Mouse (Mus musculus) testis, adult 2 months (tissue): ENCODE data around the gene Arcn1. TPM values are rescaled to one million over a fixed set of nuclear protein-coding genes. Genes with fewer than 3 reads are reported as not detected.

Experiments
- H3K27ac ChIP-seq: fragments of 200-500 bp; 2 replicates; pipeline ENCODE4 v1.5.1; 2012; ENCODE audit warnings: low read depth, low read length; ENCODE audit not compliant: control insufficient read depth, insufficient read depth
- H3K27me3 ChIP-seq: fragments of 200-500 bp; 2 replicates; pipeline ENCODE4 v1.6.1; 2012; ENCODE audit warnings: mild to moderate bottlenecking, low read length, moderate library complexity; ENCODE audit not compliant: control insufficient read depth, insufficient read depth
- H3K36me3 ChIP-seq: fragments of 200-500 bp; 2 replicates; pipeline ENCODE4 v1.6.1; 2012; ENCODE audit warnings: mild to moderate bottlenecking, low read length; ENCODE audit not compliant: control insufficient read depth, insufficient read depth
- H3K4me1 ChIP-seq: fragments of 200-500 bp; 2 replicates; pipeline ENCODE4 v1.6.1; 2012; ENCODE audit warnings: low read length; ENCODE audit not compliant: control insufficient read depth, insufficient read depth
- H3K4me3 ChIP-seq: fragments of 200-500 bp; 2 replicates; pipeline ENCODE4 v1.5.1; 2012; ENCODE audit warnings: low read depth, mild to moderate bottlenecking, low read length, moderate library complexity, mixed read lengths; ENCODE audit not compliant: control insufficient read depth
- CTCF ChIP-seq: fragments of 200-500 bp; IDR thresholded peaks from 2 replicates; pipeline ENCODE4 v1.5.1; 2012; ENCODE audit warnings: low read depth, mild to moderate bottlenecking, inconsistent platforms, low read length, moderate library complexity; ENCODE audit not compliant: control insufficient read depth, insufficient read depth, insufficient replicate concordance
- POLR2A ChIP-seq: fragments of 200-500 bp; IDR thresholded peaks from 2 replicates; pipeline ENCODE4 v1.6.1; 2012; ENCODE audit warnings: low read depth, mild to moderate bottlenecking, inconsistent platforms, low read length, moderate library complexity; ENCODE audit not compliant: control insufficient read depth
- polyA plus RNA-seq: library from polyadenylated mRNA; depleted of rRNA; stranded (reverse); fragments of >200 nt; gene quantifications from 2 replicates; pipeline ENCODE4 v1.2.3, GENCODE M21; 2012

Arcn1 gene
- polyA plus RNA-seq, 1 experiment: 28.5 TPM

- H3K27me3 ChIP-seq: no peaks in the 10 kb centered on the region
- H3K4me1 ChIP-seq: peaks cover 24% of the 10 kb centered on the region
- TF ChIP-seq POLR2A (no peak), CTCF (no peak)
- H3K4me3 ChIP-seq: peak overlapping the region; percentile 45
- H3K36me3 ChIP-seq: no peaks in the 10 kb centered on the region
- H3K27ac ChIP-seq: no peak overlapping the region
Measured at GRCm38 (mm10) chr9:44732921-44733530, 34.6 kb downstream of the Arcn1 start.

DNA sequence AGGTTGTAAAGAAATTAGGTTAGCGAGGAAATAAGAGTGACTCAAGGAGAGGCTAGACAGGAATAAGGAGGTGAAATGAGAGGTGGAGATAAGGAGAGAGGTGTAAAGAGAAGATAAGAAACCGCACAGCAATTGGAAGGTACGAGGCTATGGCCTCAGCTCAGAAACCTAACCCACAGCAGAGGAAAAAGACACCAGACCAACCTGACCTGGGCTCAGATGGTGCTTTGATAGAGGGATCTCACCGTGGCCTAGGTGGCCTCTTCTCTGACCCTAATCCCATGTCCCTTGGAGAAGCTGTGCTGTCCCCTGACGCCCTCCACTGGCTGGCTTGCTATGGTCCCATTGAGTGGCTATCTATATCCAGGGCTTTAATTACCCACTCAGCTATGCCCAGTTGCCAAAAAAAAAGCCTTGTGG is 35.5 kb downstream of the Arcn1 start:
- no peaks in the 10 kb centered on the region for H3K36me3 ChIP-seq
- H3K4me3 ChIP-seq: no peak overlapping the region
- no peaks in the 10 kb centered on the region for H3K27me3 ChIP-seq
- peaks cover 21% of the 10 kb centered on the region for H3K4me1 ChIP-seq
- H3K27ac ChIP-seq: no peak overlapping the region
- TF ChIP-seq CTCF: no peak
- TF ChIP-seq POLR2A: no peak

GRCm38 (mm10) chr9:44727441-44727840 is 40.2 kb downstream of the Arcn1 start:
- no peak overlapping the region for H3K4me3 ChIP-seq
- no peak overlapping the region for H3K27ac ChIP-seq
- TF ChIP-seq CTCF (no peak), POLR2A (no peak)
- H3K27me3 ChIP-seq: no peaks in the 10 kb centered on the region
- H3K4me1 ChIP-seq: no peaks in the 10 kb centered on the region
- no peaks in the 10 kb centered on the region for H3K36me3 ChIP-seq

- TF ChIP-seq CTCF (no peak), POLR2A (no peak)
- H3K36me3 ChIP-seq: no peaks in the 10 kb centered on the region
- no peak overlapping the region for H3K27ac ChIP-seq
- no peaks in the 10 kb centered on the region for H3K27me3 ChIP-seq
- no peak overlapping the region for H3K4me3 ChIP-seq
- H3K4me1 ChIP-seq: peaks cover 2% of the 10 kb centered on the region
Measured at GRCm38 (mm10) chr9:44726431-44727146, 41.1 kb downstream of the Arcn1 start.

GRCm38 (mm10) chr9:44724665-44725064 is 43.0 kb downstream of the Arcn1 start:
- no peak overlapping the region for H3K4me3 ChIP-seq
- no peaks in the 10 kb centered on the region for H3K36me3 ChIP-seq
- TF ChIP-seq CTCF (no peak), POLR2A (no peak)
- no peak overlapping the region for H3K27ac ChIP-seq
- H3K27me3 ChIP-seq: no peaks in the 10 kb centered on the region
- H3K4me1 ChIP-seq: peaks cover 9% of the 10 kb centered on the region

GRCm38 (mm10) chr9:44724223-44724622 is 43.4 kb downstream of the Arcn1 start:
- Histone ChIP-seq H3K4me3 (no peak overlapping the region), H3K27ac (no peak overlapping the region), H3K4me1 (peaks cover 9% of the 10 kb centered on the region), H3K27me3 (no peaks in the 10 kb centered on the region), H3K36me3 (no peaks in the 10 kb centered on the region)
- TF ChIP-seq POLR2A (no peak), CTCF (no peak)

- H3K27ac ChIP-seq: no peak overlapping the region
- H3K4me3 ChIP-seq: no peak overlapping the region
- no peaks in the 10 kb centered on the region for H3K36me3 ChIP-seq
- H3K4me1 ChIP-seq: peaks cover 9% of the 10 kb centered on the region
- TF ChIP-seq POLR2A: no peak
- no peaks in the 10 kb centered on the region for H3K27me3 ChIP-seq
Measured at GRCm38 (mm10) chr9:44723521-44724041, 44.1 kb downstream of the Arcn1 start.

- H3K4me1 ChIP-seq: peaks cover 9% of the 10 kb centered on the region
- no peaks in the 10 kb centered on the region for H3K36me3 ChIP-seq
- H3K27me3 ChIP-seq: no peaks in the 10 kb centered on the region
- H3K4me3 ChIP-seq: no peak overlapping the region
- H3K27ac ChIP-seq: no peak overlapping the region
- TF ChIP-seq POLR2A (no peak), CTCF (no peak)
Measured at GRCm38 (mm10) chr9:44723008-44723407, 44.6 kb downstream of the Arcn1 start.
